Mouse (Mus musculus) forebrain, embryonic 11.5 days (tissue): ENCODE data around the gene Gm20388. TPM values are rescaled to one million over a fixed set of nuclear protein-coding genes. Genes with fewer than 3 reads are reported as not detected.

Source experiments
- ATAC-seq: fragments of 200-750 bp; cut with Nextera tagmentation; replicated peaks from 2 replicates; pipeline ENCODE4 v1.8.0; 2017; ENCODE audit warnings: moderate TSS enrichment; ENCODE audit not compliant: low FRiP score
- DNase-seq: peaks from one replicate; pipeline ENCODE4 v3.0.0-alpha.2; 2017; ENCODE audit warnings: low spot score
- H3K27ac ChIP-seq: fragments of 300-500 bp; sonication (generic); 2 replicates; pipeline ENCODE4 v1.5.1; 2014; ENCODE audit warnings: low read depth, low read length
- H3K27me3 ChIP-seq: fragments of 300-500 bp; sonication (generic); 2 replicates; pipeline ENCODE4 v1.6.1; 2014; ENCODE audit warnings: mild to moderate bottlenecking, low read length, mixed read lengths; ENCODE audit not compliant: control insufficient read depth, insufficient read depth
- H3K36me3 ChIP-seq: fragments of 300-500 bp; sonication (generic); 2 replicates; pipeline ENCODE4 v1.6.1; 2014; ENCODE audit warnings: mild to moderate bottlenecking, low read length, moderate library complexity, mixed read lengths; ENCODE audit not compliant: control insufficient read depth, insufficient read depth
- H3K4me1 ChIP-seq: fragments of 300-500 bp; sonication (generic); replicated peaks from 2 replicates; pipeline ENCODE4 v1.6.1; 2014; ENCODE audit warnings: low read length, mixed read lengths; ENCODE audit not compliant: control insufficient read depth, insufficient read depth
- H3K4me2 ChIP-seq: fragments of 300-500 bp; sonication (generic); 2 replicates; pipeline ENCODE4 v1.6.1; 2014; ENCODE audit warnings: low read depth, mild to moderate bottlenecking, low read length, moderate library complexity, mixed read lengths; ENCODE audit not compliant: severe bottlenecking
- H3K4me3 ChIP-seq: fragments of 300-500 bp; sonication (generic); 2 replicates; pipeline ENCODE4 v1.5.1; 2014; ENCODE audit warnings: low read depth, low read length
- H3K9ac ChIP-seq: fragments of 300-500 bp; sonication (generic); 2 replicates; pipeline ENCODE4 v1.6.1; 2014; ENCODE audit warnings: low read length
- H3K9me3 ChIP-seq: fragments of 300-500 bp; sonication (generic); 2 replicates; pipeline ENCODE4 v1.6.1; 2016; ENCODE audit warnings: low read length, mixed read lengths; ENCODE audit not compliant: control insufficient read depth
- WGBS: fragments of 180-500 bp; shearing (Covaris S2); extraction: QIAGEN DNeasy Blood & Tissue Kit; methylation state at CpG from one replicate; pipeline ENCODE4 v1.1.7; 2014; 5-methylcytosine and 5-hydroxymethylcytosine counted together
- polyA plus RNA-seq: library from polyadenylated mRNA; unstranded; fragments of >200 nt; fragmentation: Nextera tagmentation; extraction: Ambion mirVana; gene quantifications from 2 replicates; pipeline ENCODE4 v1.2.1, GENCODE M21; 2014

The Gm20388 gene
- polyA plus RNA-seq, 1 experiment from 2014 or later, result not detected

GRCm38 (mm10) chr8:124263058-124263457 is 4352.4 kb downstream of the Gm20388 start:
- ATAC-seq (no peak), DNase-seq (no peak)
- WGBS, result 57% methylated on average over 9 of the region's 9 CpGs
- Histone ChIP-seq H3K4me2 (no peak overlapping the region), H3K4me1 (0 out of 2 replicates have a peak, but pooled peaks cover 2% of the 10 kb centered on the region), H3K4me3 (no peak overlapping the region), H3K9me3 (no peaks in the 10 kb centered on the region), H3K27ac (no peak overlapping the region), H3K27me3 (no peaks in the 10 kb centered on the region), H3K36me3 (no peaks in the 10 kb centered on the region; the same call in 1 of the 2 replicates), H3K9ac (no peak overlapping the region)

- Histone ChIP-seq H3K4me3 (no peak overlapping the region), H3K27ac (no peak overlapping the region), H3K4me1 (0 out of 2 replicates have a peak, but pooled peaks cover 2% of the 10 kb centered on the region), H3K9me3 (no peaks in the 10 kb centered on the region), H3K4me2 (no peak overlapping the region), H3K36me3 (no peaks in the 10 kb centered on the region; the same call in 1 of the 2 replicates), H3K9ac (no peak overlapping the region), H3K27me3 (no peaks in the 10 kb centered on the region)
- ATAC-seq (no peak), DNase-seq (no peak)
- 88% methylated on average over 8 of the region's 8 CpGs for WGBS
Observed at GRCm38 (mm10) chr8:124264032-124264431, 4353.4 kb downstream of the Gm20388 start.

- Histone ChIP-seq H3K4me2 (no peak overlapping the region), H3K4me1 (0 out of 2 replicates have a peak, but pooled peaks cover 2% of the 10 kb centered on the region), H3K36me3 (no peaks in the 10 kb centered on the region), H3K9me3 (no peaks in the 10 kb centered on the region), H3K4me3 (no peak overlapping the region), H3K27me3 (no peaks in the 10 kb centered on the region), H3K9ac (no peak overlapping the region), H3K27ac (no peak overlapping the region)
- 96% methylated on average over 12 of the region's 12 CpGs for WGBS
- DNase-seq (no peak), ATAC-seq (no peak)
Observed at GRCm38 (mm10) chr8:124264671-124265070, 4354.0 kb downstream of the Gm20388 start.

- no peak overlapping the region for H3K27ac ChIP-seq
- no peak for ATAC-seq
- H3K36me3 ChIP-seq, result no peaks in the 10 kb centered on the region
- no peak overlapping the region for H3K4me2 ChIP-seq
- H3K9ac ChIP-seq, result no peak overlapping the region
- H3K4me1 ChIP-seq, result 0 out of 2 replicates have a peak, but pooled peaks cover 2% of the 10 kb centered on the region
- no peak overlapping the region for H3K4me3 ChIP-seq
- no peak for DNase-seq
- WGBS, result 89% methylated on average over 2 of the region's 2 CpGs
- H3K27me3 ChIP-seq, result no peaks in the 10 kb centered on the region
- H3K9me3 ChIP-seq, result no peaks in the 10 kb centered on the region
Observed at GRCm38 (mm10) chr8:124265130-124265529, 4354.5 kb downstream of the Gm20388 start.

- no peak overlapping the region for H3K9ac ChIP-seq
- no peaks in the 10 kb centered on the region for H3K36me3 ChIP-seq
- H3K4me1 ChIP-seq, result 0 out of 2 replicates have a peak, but pooled peaks cover 2% of the 10 kb centered on the region
- WGBS, result 89% methylated on average over 8 of the region's 8 CpGs
- H3K27ac ChIP-seq, result no peak overlapping the region
- DNase-seq (no peak), ATAC-seq (no peak)
- no peaks in the 10 kb centered on the region for H3K27me3 ChIP-seq
- no peak overlapping the region for H3K4me3 ChIP-seq
- no peak overlapping the region for H3K4me2 ChIP-seq
- no peaks in the 10 kb centered on the region for H3K9me3 ChIP-seq
Observed at GRCm38 (mm10) chr8:124265798-124266197, 4355.2 kb downstream of the Gm20388 start.

GRCm38 (mm10) chr8:124267206-124267605 is 4356.6 kb downstream of the Gm20388 start:
- Histone ChIP-seq H3K4me1 (no peaks in the 10 kb centered on the region), H3K9me3 (no peaks in the 10 kb centered on the region), H3K9ac (no peak overlapping the region), H3K36me3 (no peaks in the 10 kb centered on the region), H3K4me3 (no peak overlapping the region), H3K27ac (no peak overlapping the region), H3K27me3 (no peaks in the 10 kb centered on the region), H3K4me2 (no peak overlapping the region)
- ATAC-seq (no peak), DNase-seq (no peak)
- 89% methylated on average over 4 of the region's 4 CpGs for WGBS

- H3K36me3 ChIP-seq, result no peaks in the 10 kb centered on the region; the same call in 1 of the 2 replicates
- H3K4me2 ChIP-seq, result no peak overlapping the region
- peaks cover 4% of the 10 kb centered on the region; the same call in 1 of the 2 replicates for H3K4me1 ChIP-seq
- H3K27ac ChIP-seq, result no peak overlapping the region
- H3K9ac ChIP-seq, result no peak overlapping the region
- WGBS, result 94% methylated on average over 6 of the region's 6 CpGs
- ATAC-seq, result no peak
- H3K4me3 ChIP-seq, result no peak overlapping the region
- DNase-seq, result no peak
- no peaks in the 10 kb centered on the region for H3K9me3 ChIP-seq
- no peaks in the 10 kb centered on the region for H3K27me3 ChIP-seq
Observed at GRCm38 (mm10) chr8:124270504-124270903, 4359.9 kb downstream of the Gm20388 start.

- no peak for ATAC-seq
- no peaks in the 10 kb centered on the region for H3K27me3 ChIP-seq
- peaks cover 4% of the 10 kb centered on the region; the same call in 1 of the 2 replicates for H3K4me1 ChIP-seq
- H3K4me3 ChIP-seq, result no peak overlapping the region
- H3K27ac ChIP-seq, result no peak overlapping the region
- no peaks in the 10 kb centered on the region for H3K9me3 ChIP-seq
- no peak overlapping the region for H3K9ac ChIP-seq
- WGBS, result 91% methylated on average over 11 of the region's 11 CpGs
- no peak overlapping the region for H3K4me2 ChIP-seq
- no peaks in the 10 kb centered on the region; the same call in 1 of the 2 replicates for H3K36me3 ChIP-seq
- no peak for DNase-seq
Observed at GRCm38 (mm10) chr8:124270904-124271303, 4360.3 kb downstream of the Gm20388 start.

GRCm38 (mm10) chr8:124271518-124271917 is 4360.9 kb downstream of the Gm20388 start:
- 94% methylated on average over 12 of the region's 12 CpGs for WGBS
- no peaks in the 10 kb centered on the region for H3K27me3 ChIP-seq
- H3K4me3 ChIP-seq, result no peak overlapping the region
- DNase-seq (no peak), ATAC-seq (no peak)
- no peak overlapping the region for H3K4me2 ChIP-seq
- no peaks in the 10 kb centered on the region for H3K9me3 ChIP-seq
- H3K9ac ChIP-seq, result no peak overlapping the region
- no peak overlapping the region for H3K27ac ChIP-seq
- peaks cover 4% of the 10 kb centered on the region; the same call in 1 of the 2 replicates for H3K4me1 ChIP-seq
- no peaks in the 10 kb centered on the region; the same call in 1 of the 2 replicates for H3K36me3 ChIP-seq
